14 mouse cellular contexts compared by ENCODE assay signal in genomic region chr1:156584175-156584574, GRCm38 (mm10). TPM values are rescaled to one million over a fixed set of nuclear protein-coding genes. Genes with fewer than 3 reads are reported as not detected.
DNase-seq lines count a peak whose midpoint lies in the region; TF ChIP-seq lines count a peak whose summit lies in the region.
"Had no signal": no experiment of that assay in that cellular context is flagged by ENCODE, and none has a peak within 500 bp of the region (broad histone marks: within the 10 kb centered on the region; RNA-seq: fewer than 3 reads in every experiment).

No protein-coding gene starts in this region.

- no peaks in the 10 kb centered on the region for H3K27me3 ChIP-seq in heart, embryonic 10.5 days (ENCODE audit: insufficient read depth, poor library complexity, severe bottlenecking)
- H3K27me3 ChIP-seq: limb, embryonic 15.5 days; midbrain, embryonic 12.5 days had no signal

- peaks cover 4% of the 10 kb centered on the region; the same call in 1 of the 2 replicates for H3K36me3 ChIP-seq in heart, embryonic 10.5 days
- H3K36me3 ChIP-seq: limb, embryonic 15.5 days; midbrain, embryonic 12.5 days had no signal

- H3K9me3 ChIP-seq in heart, embryonic 10.5 days = no peaks in the 10 kb centered on the region
- H3K9me3 ChIP-seq: limb, embryonic 15.5 days; midbrain, embryonic 12.5 days had no signal

- peak; percentile 73 for TF ChIP-seq CTCF in left cerebral cortex, adult 2 months (IDR thresholded peaks at IDR 0.05)

- H3K4me1 ChIP-seq in heart, embryonic 10.5 days = peaks cover 7% of the 10 kb centered on the region; the same call in 1 of the 2 replicates

- peak; percentile 24 for DNase-seq in embryo, embryonic 11 days
- no peak for DNase-seq in embryo, embryonic 9.5 days (ENCODE audit: extremely low spot score)
- DNase-seq in left cerebral cortex, adult 2 months (ENCODE audit: extremely low spot score in 1 of 2, low spot score in 2 of 2) = no peak
- no peak for DNase-seq in left cerebral cortex, adult 9 months (ENCODE audit: low spot score in 2 of 2)
- DNase-seq in 416B (ENCODE audit: low read depth) = peak; percentile 62
- DNase-seq in brain, adult 2 months (ENCODE audit: low read depth, low spot score) = peak; percentile 40
- DNase-seq in Muller cell, postnatal 12 days (ENCODE audit: inconsistent ontology term) = no peak
- DNase-seq in heart, embryonic 10.5 days (ENCODE audit: low spot score) = no peak
- DNase-seq: B cell, adult 2 months; cerebellum, postnatal 36 days; heart, postnatal 4 days; layer of hippocampus, postnatal 36 days had no signal

- no peak overlapping the region for H3K4me3 ChIP-seq in left cerebral cortex, adult 2 months
- H3K4me3 ChIP-seq in heart, embryonic 10.5 days = no peak overlapping the region
- H3K4me3 ChIP-seq: limb, embryonic 15.5 days; midbrain, embryonic 12.5 days had no signal

- 68% methylated on average over 1 of the region's 1 CpGs for WGBS in heart, embryonic 10.5 days

- H3K27ac ChIP-seq in left cerebral cortex, adult 2 months = no peak overlapping the region
- H3K27ac ChIP-seq in heart, embryonic 10.5 days = no peak overlapping the region
- H3K27ac ChIP-seq: limb, embryonic 15.5 days; midbrain, embryonic 12.5 days had no signal

- intact Hi-C loops in left cerebral cortex, adult 2 months (cut with DNase I) = loop anchor here (5.0 kb wide), 1 partner anchor 48 kb away; no protein-coding TSS in a partner anchor

RNA-seq across cellular contexts. Expression of gene Abl2, which starts 25.6 kb away (rescaled TPM):
- 10 to 100 TPM; 63.5 to 73.9 TPM for total RNA-seq in left cerebral cortex, adult 2 months (2021)
- 3.3 and 3.8 TPM in 2 replicates for polyA plus RNA-seq in heart, embryonic 10.5 days (2016; fragmentation: Nextera tagmentation; extraction: Ambion mirVana)

Comparison
In these comparisons a context has a peak if more than half of its experiments do, and no peak if none do; other contexts are left out.
1. DNase-seq: peak in embryo, embryonic 11 days (single experiment), 416B (single experiment) and brain, adult 2 months (single experiment); none in embryo, embryonic 9.5 days (single experiment), left cerebral cortex, adult 2 months (0 of 2), left cerebral cortex, adult 9 months (0 of 2), Muller cell, postnatal 12 days (single experiment) and heart, embryonic 10.5 days (single experiment).